Mouse (Mus musculus) forebrain, embryonic 10.5 days (tissue): ENCODE results near the gene Elac2. TPM values are rescaled to one million over a fixed set of nuclear protein-coding genes. Genes with fewer than 3 reads are reported as not detected.

ENCODE experiments used
- DNase-seq: peaks from one replicate; pipeline ENCODE4 v3.0.0-alpha.2; 2017; ENCODE audit warnings: low spot score; ENCODE audit errors: extremely low spot score
- H3K27ac ChIP-seq: fragments of 300-500 bp; sonication (generic); 2 replicates; pipeline ENCODE4 v1.5.1; 2016; ENCODE audit warnings: mild to moderate bottlenecking
- H3K27me3 ChIP-seq: fragments of 300-500 bp; sonication (generic); 2 replicates; pipeline ENCODE4 v1.6.1; 2016; ENCODE audit warnings: mild to moderate bottlenecking; ENCODE audit not compliant: poor library complexity, severe bottlenecking
- H3K36me3 ChIP-seq: fragments of 300-500 bp; sonication (generic); replicated peaks from 2 replicates; pipeline ENCODE4 v1.6.1; 2016; ENCODE audit warnings: mild to moderate bottlenecking, moderate library complexity
- H3K4me1 ChIP-seq: fragments of 300-500 bp; sonication (generic); 2 replicates; pipeline ENCODE4 v1.6.1; 2016
- H3K4me3 ChIP-seq: fragments of 300-500 bp; sonication (generic); 2 replicates; pipeline ENCODE4 v1.5.1; 2016; ENCODE audit warnings: mild to moderate bottlenecking, moderate library complexity
- H3K9me3 ChIP-seq: fragments of 300-500 bp; sonication (generic); 2 replicates; pipeline ENCODE4 v1.6.1; 2016; ENCODE audit warnings: mild to moderate bottlenecking, moderate library complexity
- WGBS: fragments of 180-500 bp; shearing (Covaris S2); methylation state at CpG from one replicate; pipeline ENCODE4 v1.1.7; 2016; 5-methylcytosine and 5-hydroxymethylcytosine counted together
- polyA plus RNA-seq: library from polyadenylated mRNA; unstranded; fragments of >200 nt; fragmentation: Nextera tagmentation; extraction: Ambion mirVana; gene quantifications from 2 replicates; pipeline ENCODE4 v1.2.1, GENCODE M21; 2016

Gene Elac2
- polyA plus RNA-seq: 39.9 and 40.3 TPM in 2 replicates

DNA sequence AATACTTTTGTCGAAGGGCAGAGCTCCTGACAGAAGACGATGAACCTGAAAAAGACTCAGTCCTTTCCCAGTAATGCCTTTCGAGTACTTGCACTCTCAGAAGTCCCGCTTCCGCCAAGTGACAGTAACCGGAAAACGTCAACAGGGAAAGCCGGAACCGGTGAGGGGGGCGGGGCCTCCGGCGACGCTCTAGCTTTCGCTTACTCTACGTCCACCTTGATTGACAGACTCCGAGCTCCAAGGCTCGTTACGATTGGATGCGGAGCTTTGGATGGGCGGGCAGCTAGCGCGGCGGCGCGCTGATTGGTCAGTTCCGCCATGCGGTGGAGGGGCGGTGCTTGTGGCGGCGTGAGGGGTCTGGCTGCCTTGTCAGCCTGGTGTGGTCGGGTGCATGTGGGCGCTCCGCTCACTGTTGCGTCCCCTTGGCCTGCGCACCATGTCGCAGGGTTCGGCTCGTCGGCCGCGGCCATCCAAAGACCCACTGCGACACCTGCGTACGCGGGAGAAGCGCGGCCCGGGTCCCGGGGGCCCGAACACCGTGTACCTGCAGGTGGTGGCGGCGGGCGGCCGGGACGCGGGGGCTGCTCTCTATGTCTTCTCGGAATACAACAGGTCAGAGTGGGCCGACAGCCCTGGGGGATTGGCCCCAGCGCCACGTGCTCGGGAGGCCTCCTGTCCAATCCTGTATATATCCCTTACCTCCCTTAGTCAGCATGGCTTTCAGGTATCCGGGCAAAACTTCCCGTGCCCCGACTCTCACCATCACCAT is at the start of gene Elac2:
TSS of gene Elac2 (plus strand) at position 319 of the 769 bp plus-strand sequence.
- peak; percentile 95 for DNase-seq
- Histone ChIP-seq H3K36me3 (peaks cover 36% of the 10 kb centered on the region), H3K27me3 (no peaks in the 10 kb centered on the region), H3K27ac (peak within 1 kb of the TSS; percentile 84), H3K4me1 (peaks cover 22% of the 10 kb centered on the region), H3K4me3 (peak within 1 kb of the TSS; percentile 95), H3K9me3 (no peaks in the 10 kb centered on the region)
- under 1% methylated on average over 65 of the region's 65 CpGs for WGBS

GRCm38 (mm10) chr11:64929130-64929529 is 49.7 kb upstream of the Elac2 start:
- Histone ChIP-seq H3K27ac (no peak overlapping the region), H3K36me3 (no peaks in the 10 kb centered on the region), H3K4me3 (no peak overlapping the region), H3K4me1 (0 out of 2 replicates have a peak, but pooled peaks cover 6% of the 10 kb centered on the region), H3K27me3 (no peaks in the 10 kb centered on the region), H3K9me3 (no peaks in the 10 kb centered on the region)
- 94% methylated on average over 2 of the region's 2 CpGs for WGBS
- DNase-seq: no peak

- no peak for DNase-seq
- H3K4me3 ChIP-seq: no peak overlapping the region
Measured at GRCm38 (mm10) chr11:64931060-64931770, 47.6 kb upstream of the Elac2 start.

GRCm38 (mm10) chr11:64937226-64937625 is 41.6 kb upstream of the Elac2 start:
- no peaks in the 10 kb centered on the region for H3K4me1 ChIP-seq
- H3K9me3 ChIP-seq: no peaks in the 10 kb centered on the region
- DNase-seq: no peak
- WGBS: 95% methylated on average over 2 of the region's 2 CpGs
- no peaks in the 10 kb centered on the region for H3K27me3 ChIP-seq
- no peak overlapping the region for H3K4me3 ChIP-seq
- no peaks in the 10 kb centered on the region for H3K36me3 ChIP-seq
- H3K27ac ChIP-seq: no peak overlapping the region

More at GRCm38 (mm10) chr11:64931060-64931770, 47.6 kb upstream of the Elac2 start:
- no peaks in the 10 kb centered on the region for H3K27me3 ChIP-seq
- 0 out of 2 replicates have a peak, but pooled peaks cover 6% of the 10 kb centered on the region for H3K4me1 ChIP-seq
- no peak overlapping the region for H3K27ac ChIP-seq
- H3K36me3 ChIP-seq: no peaks in the 10 kb centered on the region
- no peaks in the 10 kb centered on the region for H3K9me3 ChIP-seq
- 74% methylated on average over 11 of the region's 11 CpGs for WGBS

DNA sequence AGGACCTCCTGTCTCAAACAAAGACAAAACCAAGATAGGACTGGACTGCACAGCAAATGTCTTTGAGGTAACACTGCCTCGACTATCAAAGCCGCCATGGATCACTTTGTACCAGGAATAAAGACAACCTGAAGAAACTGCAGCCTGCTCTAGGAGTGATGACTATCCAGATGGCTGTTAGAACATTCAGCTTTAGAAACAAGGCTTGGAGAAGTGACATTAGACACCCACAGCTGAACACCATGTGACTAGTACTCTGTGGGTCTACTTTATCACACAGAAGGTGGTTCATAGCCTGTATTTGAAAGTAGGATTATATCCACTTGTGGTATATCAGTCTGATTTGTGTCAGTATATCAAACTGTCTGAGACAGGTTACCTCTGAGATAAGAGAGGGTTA is 37.6 kb upstream of the Elac2 start:
- Histone ChIP-seq H3K36me3 (no peaks in the 10 kb centered on the region), H3K4me3 (no peak overlapping the region), H3K27me3 (no peaks in the 10 kb centered on the region), H3K4me1 (no peaks in the 10 kb centered on the region), H3K27ac (no peak overlapping the region), H3K9me3 (no peaks in the 10 kb centered on the region)
- no peak for DNase-seq
- 86% methylated on average over 2 of the region's 2 CpGs for WGBS

- H3K27me3 ChIP-seq: no peaks in the 10 kb centered on the region
- no peak overlapping the region for H3K4me3 ChIP-seq
- no peaks in the 10 kb centered on the region for H3K4me1 ChIP-seq
- 89% methylated on average over 3 of the region's 3 CpGs for WGBS
- no peak overlapping the region for H3K27ac ChIP-seq
- DNase-seq: no peak
- no peaks in the 10 kb centered on the region for H3K9me3 ChIP-seq
- no peaks in the 10 kb centered on the region for H3K36me3 ChIP-seq
Measured at GRCm38 (mm10) chr11:64949782-64950181, 29.1 kb upstream of the Elac2 start.

GRCm38 (mm10) chr11:64956962-64957729 is 21.7 kb upstream of the Elac2 start:
- H3K9me3 ChIP-seq: no peaks in the 10 kb centered on the region
- 11% methylated on average over 16 of the region's 16 CpGs for WGBS
- DNase-seq: peak; percentile 37
- peaks cover 10% of the 10 kb centered on the region; the same call in 1 of the 2 replicates for H3K27me3 ChIP-seq
- no peaks in the 10 kb centered on the region for H3K36me3 ChIP-seq
- H3K4me3 ChIP-seq: peak overlapping the region; percentile 34
- peak overlapping the region; percentile 54 for H3K27ac ChIP-seq
- H3K4me1 ChIP-seq: peaks cover 33% of the 10 kb centered on the region

GRCm38 (mm10) chr11:64962629-64963028 is 16.2 kb upstream of the Elac2 start:
- Histone ChIP-seq H3K4me1 (peaks cover 17% of the 10 kb centered on the region), H3K4me3 (no peak overlapping the region), H3K27me3 (peaks cover 5% of the 10 kb centered on the region; the same call in 1 of the 2 replicates), H3K27ac (no peak overlapping the region), H3K9me3 (no peaks in the 10 kb centered on the region), H3K36me3 (no peaks in the 10 kb centered on the region)
- 88% methylated on average over 2 of the region's 2 CpGs for WGBS
- DNase-seq: no peak

- Histone ChIP-seq H3K9me3 (no peaks in the 10 kb centered on the region), H3K36me3 (no peaks in the 10 kb centered on the region), H3K4me3 (no peak overlapping the region), H3K27ac (peak overlapping the region; percentile 53), H3K27me3 (peaks cover 21% of the 10 kb centered on the region), H3K4me1 (peaks cover 9% of the 10 kb centered on the region)
- 8% methylated on average over 3 of the region's 3 CpGs for WGBS
- peak; percentile 82 for DNase-seq
Measured at GRCm38 (mm10) chr11:64968507-64968906, 10.3 kb upstream of the Elac2 start.

GRCm38 (mm10) chr11:64968939-64969342 is 9.9 kb upstream of the Elac2 start:
- no peak for DNase-seq
- Histone ChIP-seq H3K4me1 (peaks cover 9% of the 10 kb centered on the region), H3K9me3 (no peaks in the 10 kb centered on the region), H3K27ac (no peak overlapping the region), H3K36me3 (no peaks in the 10 kb centered on the region), H3K4me3 (no peak overlapping the region), H3K27me3 (peaks cover 21% of the 10 kb centered on the region)
- WGBS: 60% methylated on average over 4 of the region's 4 CpGs

- H3K4me1 ChIP-seq: peaks cover 9% of the 10 kb centered on the region
- no peak for DNase-seq
Measured at GRCm38 (mm10) chr11:64971471-64971988, 7.3 kb upstream of the Elac2 start.

DNA sequence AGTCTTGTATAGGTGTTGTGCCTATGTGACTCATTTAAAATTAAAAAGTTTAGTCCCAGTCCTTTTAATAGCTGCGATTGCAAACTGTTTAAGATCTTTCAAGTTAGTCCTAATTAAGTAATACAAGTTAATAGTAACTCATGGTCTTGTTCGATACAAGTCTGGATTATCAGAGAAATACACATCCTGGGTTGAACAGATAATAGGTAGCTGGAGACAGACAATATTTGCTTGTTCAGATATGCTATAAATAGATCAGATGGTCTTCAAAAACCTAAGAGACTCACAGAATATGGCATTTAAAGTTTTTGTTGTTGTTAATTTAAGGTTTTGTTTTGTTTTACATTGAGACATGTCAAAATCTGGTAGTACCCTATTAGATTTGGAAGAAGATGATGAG is 6.4 kb upstream of the Elac2 start:
- H3K9me3 ChIP-seq: no peaks in the 10 kb centered on the region
- no peak overlapping the region for H3K4me3 ChIP-seq
- H3K27ac ChIP-seq: no peak overlapping the region
- no peak for DNase-seq
- peaks cover 21% of the 10 kb centered on the region for H3K27me3 ChIP-seq
- H3K4me1 ChIP-seq: peaks cover 9% of the 10 kb centered on the region
- WGBS: 72% methylated on average over 2 of the region's 2 CpGs
- H3K36me3 ChIP-seq: no peaks in the 10 kb centered on the region

More at GRCm38 (mm10) chr11:64971471-64971988, 7.3 kb upstream of the Elac2 start:
- H3K27me3 ChIP-seq: peaks cover 21% of the 10 kb centered on the region
- H3K4me3 ChIP-seq: no peak overlapping the region
- no peaks in the 10 kb centered on the region for H3K9me3 ChIP-seq
- WGBS: 86% methylated on average over 3 of the region's 3 CpGs
- H3K27ac ChIP-seq: no peak overlapping the region
- H3K36me3 ChIP-seq: no peaks in the 10 kb centered on the region
